In the genomic region with DNA sequence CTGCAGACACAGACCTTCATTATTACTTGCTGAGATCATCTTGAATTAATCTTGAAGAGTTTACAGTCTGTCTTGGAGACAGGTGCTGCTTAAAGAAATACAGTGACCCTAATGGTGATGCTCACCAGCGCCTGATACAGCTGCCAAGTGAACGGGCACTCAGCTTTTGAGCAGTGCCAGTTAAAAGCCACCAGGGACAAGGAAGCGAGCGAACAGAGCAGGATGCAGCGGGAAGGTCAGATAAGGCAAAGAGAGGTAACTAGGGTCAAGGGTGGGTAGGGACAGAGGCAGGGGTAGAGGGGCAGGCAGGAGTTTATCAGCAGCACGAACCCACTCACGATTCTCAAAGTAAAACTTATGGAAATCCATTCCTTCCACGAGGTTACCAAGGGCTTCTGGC, we compare ENCODE assay signal across 23 mouse cellular contexts. TPM values are rescaled to one million over a fixed set of nuclear protein-coding genes. Genes with fewer than 3 reads are reported as not detected.
A peak's percentile ranks its signal among the peaks of the same experiment; 100 is the strongest.
DNase-seq lines count a peak whose midpoint lies in the region; ATAC-seq and TF ChIP-seq lines count a peak whose summit lies in the region.
"Had no signal": no experiment of that assay in that cellular context is flagged by ENCODE, and none has a peak within 500 bp of the region (broad histone marks: within the 10 kb centered on the region; RNA-seq: fewer than 3 reads in every experiment).

No protein-coding gene starts in this region.

- H3K4me2 ChIP-seq in embryonic facial prominence, embryonic 12.5 days (replicated peaks) = no peak overlapping the region
- no peak overlapping the region for H3K4me2 ChIP-seq in heart, embryonic 12.5 days
- no peak overlapping the region for H3K4me2 ChIP-seq in stomach, postnatal 0 days (replicated peaks; ENCODE audit: low read depth)
- H3K4me2 ChIP-seq: embryonic facial prominence, embryonic 15.5 days; forebrain, embryonic 13.5 days; hindbrain, embryonic 12.5 days; hindbrain, embryonic 15.5 days; intestine, embryonic 15.5 days had no signal

- peaks cover 9% of the 10 kb centered on the region for H3K4me1 ChIP-seq in embryonic facial prominence, embryonic 12.5 days
- H3K4me1 ChIP-seq in embryonic facial prominence, embryonic 10.5 days = peaks cover 38% of the 10 kb centered on the region
- peaks cover 40% of the 10 kb centered on the region for H3K4me1 ChIP-seq in heart, embryonic 12.5 days (replicated peaks)
- peaks cover 3% of the 10 kb centered on the region; the same call in 1 of the 2 replicates for H3K4me1 ChIP-seq in stomach, postnatal 0 days (replicated peaks; ENCODE audit: control insufficient read depth, insufficient read depth)
- H3K4me1 ChIP-seq in forebrain, embryonic 10.5 days = peaks cover 33% of the 10 kb centered on the region

- no peaks in the 10 kb centered on the region for H3K9me3 ChIP-seq in embryonic facial prominence, embryonic 12.5 days
- no peaks in the 10 kb centered on the region for H3K9me3 ChIP-seq in embryonic facial prominence, embryonic 10.5 days
- H3K9me3 ChIP-seq in heart, embryonic 12.5 days (replicated peaks) = no peaks in the 10 kb centered on the region
- H3K9me3 ChIP-seq in stomach, postnatal 0 days (ENCODE audit: control insufficient read depth, low read length) = no peaks in the 10 kb centered on the region
- no peaks in the 10 kb centered on the region for H3K9me3 ChIP-seq in forebrain, embryonic 10.5 days
- H3K9me3 ChIP-seq: embryonic facial prominence, embryonic 15.5 days; forebrain, embryonic 13.5 days; hindbrain, embryonic 12.5 days; hindbrain, embryonic 15.5 days; intestine, embryonic 15.5 days had no signal

- peak overlapping the region; percentile 61; the same call in 1 of the 2 replicates for H3K27ac ChIP-seq in embryonic facial prominence, embryonic 12.5 days
- H3K27ac ChIP-seq in embryonic facial prominence, embryonic 10.5 days (replicated peaks) = no peak overlapping the region
- H3K27ac ChIP-seq in heart, embryonic 12.5 days (ENCODE audit: poor library complexity, severe bottlenecking) = no peak overlapping the region
- H3K27ac ChIP-seq in stomach, postnatal 0 days (replicated peaks) = peak overlapping the region; percentile 20; the same call in 1 of the 2 replicates
- H3K27ac ChIP-seq in forebrain, embryonic 10.5 days = no peak overlapping the region
- H3K27ac ChIP-seq: forebrain, embryonic 13.5 days; hindbrain, embryonic 12.5 days; hindbrain, embryonic 15.5 days; intestine, embryonic 15.5 days had no signal

- H3K27me3 ChIP-seq in embryonic facial prominence, embryonic 12.5 days = no peaks in the 10 kb centered on the region
- H3K27me3 ChIP-seq in embryonic facial prominence, embryonic 10.5 days (replicated peaks; ENCODE audit: low read depth, poor library complexity, severe bottlenecking) = no peaks in the 10 kb centered on the region
- no peaks in the 10 kb centered on the region for H3K27me3 ChIP-seq in heart, embryonic 12.5 days (replicated peaks)
- no peaks in the 10 kb centered on the region for H3K27me3 ChIP-seq in stomach, postnatal 0 days (ENCODE audit: control insufficient read depth, insufficient read depth, low read length)
- no peaks in the 10 kb centered on the region for H3K27me3 ChIP-seq in forebrain, embryonic 10.5 days (ENCODE audit: poor library complexity, severe bottlenecking)
- H3K27me3 ChIP-seq: embryonic facial prominence, embryonic 15.5 days; forebrain, embryonic 13.5 days; hindbrain, embryonic 12.5 days; hindbrain, embryonic 15.5 days; intestine, embryonic 15.5 days had no signal

- no peak for TF ChIP-seq EP300 in stomach, postnatal 0 days (optimal IDR thresholded peaks at IDR 0.05)

- WGBS in embryonic facial prominence, embryonic 12.5 days = 87% methylated on average over 8 of the region's 8 CpGs
- WGBS in embryonic facial prominence, embryonic 10.5 days = 90% methylated on average over 8 of the region's 8 CpGs
- WGBS in heart, embryonic 12.5 days = 59% methylated on average over 8 of the region's 8 CpGs
- 79% methylated on average over 8 of the region's 8 CpGs for WGBS in stomach, postnatal 0 days
- 91% methylated on average over 8 of the region's 8 CpGs for WGBS in forebrain, embryonic 10.5 days

- no peak for ATAC-seq in embryonic facial prominence, embryonic 12.5 days (ENCODE audit: insufficient number of reproducible peaks, insufficient read depth, low FRiP score, low TSS enrichment)
- no peak for ATAC-seq in heart, embryonic 12.5 days (ENCODE audit: insufficient number of reproducible peaks, low FRiP score)
- ATAC-seq in stomach, postnatal 0 days (ENCODE audit: low FRiP score, low TSS enrichment) = no peak
- ATAC-seq: forebrain, embryonic 13.5 days; forebrain, embryonic 16.5 days; intestine, embryonic 15.5 days had no signal

- no peak overlapping the region for H3K4me3 ChIP-seq in embryonic facial prominence, embryonic 12.5 days
- H3K4me3 ChIP-seq in embryonic facial prominence, embryonic 10.5 days = no peak overlapping the region
- H3K4me3 ChIP-seq in heart, embryonic 12.5 days = no peak overlapping the region
- no peak overlapping the region for H3K4me3 ChIP-seq in stomach, postnatal 0 days (ENCODE audit: low read depth, low read length)
- H3K4me3 ChIP-seq in forebrain, embryonic 10.5 days = no peak overlapping the region
- H3K4me3 ChIP-seq: embryonic facial prominence, embryonic 15.5 days; erythroblast, embryonic 14.5 days; forebrain, embryonic 13.5 days; hindbrain, embryonic 12.5 days; hindbrain, embryonic 15.5 days; intestine, embryonic 15.5 days had no signal

- H3K9ac ChIP-seq in embryonic facial prominence, embryonic 12.5 days = no peak overlapping the region
- H3K9ac ChIP-seq in heart, embryonic 12.5 days = 0 out of 2 replicates have a peak overlapping the region, but pooled peaks have one; percentile 28
- no peak overlapping the region for H3K9ac ChIP-seq in stomach, postnatal 0 days (ENCODE audit: low read length)
- H3K9ac ChIP-seq: embryonic facial prominence, embryonic 15.5 days; forebrain, embryonic 13.5 days; hindbrain, embryonic 12.5 days; hindbrain, embryonic 15.5 days; intestine, embryonic 15.5 days had no signal

- DNase-seq in embryonic facial prominence, embryonic 10.5 days (ENCODE audit: low spot score) = no peak
- DNase-seq in heart, postnatal 4 days = no peak
- no peak for DNase-seq in stomach, postnatal 0 days (ENCODE audit: low spot score)
- no peak for DNase-seq in forebrain, embryonic 10.5 days (ENCODE audit: extremely low spot score, low spot score)
- DNase-seq: adrenal gland, adult 2 months; adrenal gland, postnatal 14 days; cerebellum, adult 11 months; cerebellum, adult 2 months; cerebellum, adult 9-11 months; cerebellum, postnatal 25 days; gastrocnemius, postnatal 10 days; heart, adult 18-20 months; kidney, adult 11 months; kidney, adult 8-10 months had no signal

- peaks cover 56% of the 10 kb centered on the region for H3K36me3 ChIP-seq in embryonic facial prominence, embryonic 12.5 days
- peaks cover 77% of the 10 kb centered on the region for H3K36me3 ChIP-seq in embryonic facial prominence, embryonic 10.5 days (replicated peaks)
- peaks cover 74% of the 10 kb centered on the region for H3K36me3 ChIP-seq in heart, embryonic 12.5 days
- peaks cover 6% of the 10 kb centered on the region; the same call in 1 of the 2 replicates for H3K36me3 ChIP-seq in stomach, postnatal 0 days (ENCODE audit: control insufficient read depth, insufficient read depth, low read length)
- peaks cover 78% of the 10 kb centered on the region for H3K36me3 ChIP-seq in forebrain, embryonic 10.5 days (replicated peaks)

- no peak for TF ChIP-seq CTCF in stomach, postnatal 0 days (IDR thresholded peaks at IDR 0.05; ENCODE audit: low read depth)

RNA-seq across cellular contexts. Expression of a gene that starts 4.1 kb away (rescaled TPM):
- polyA plus RNA-seq in embryonic facial prominence, embryonic 12.5 days (2016; fragmentation: Nextera tagmentation; extraction: Ambion mirVana) = 34.7 and 35.1 TPM in 2 replicates
- 24.4 and 25.6 TPM in 2 replicates for polyA plus RNA-seq in embryonic facial prominence, embryonic 10.5 days (2016; fragmentation: Nextera tagmentation; extraction: Ambion mirVana)
- polyA plus RNA-seq in heart, embryonic 12.5 days (2016; fragmentation: Nextera tagmentation; extraction: Ambion mirVana) = 17.9 and 18.8 TPM in 2 replicates
- 10 to 100 TPM; 18.2 to 18.3 TPM for total RNA-seq in heart, postnatal 4 days (2021)
- 9.6 and 12.0 TPM in 2 replicates for polyA plus RNA-seq in stomach, postnatal 0 days (2015; fragmentation: Nextera tagmentation; extraction: Ambion mirVana)
- 23.5 and 24.3 TPM in 2 replicates for polyA plus RNA-seq in forebrain, embryonic 10.5 days (2016; fragmentation: Nextera tagmentation; extraction: Ambion mirVana)

RNA-seq across cellular contexts. Expression of a gene that starts 31.2 kb away (rescaled TPM):
- 45.8 and 49.1 TPM in 2 replicates for polyA plus RNA-seq in embryonic facial prominence, embryonic 12.5 days (2016; fragmentation: Nextera tagmentation; extraction: Ambion mirVana)
- polyA plus RNA-seq in embryonic facial prominence, embryonic 10.5 days (2016; fragmentation: Nextera tagmentation; extraction: Ambion mirVana) = 34.2 and 36.3 TPM in 2 replicates
- polyA plus RNA-seq in heart, embryonic 12.5 days (2016; fragmentation: Nextera tagmentation; extraction: Ambion mirVana) = 32.4 and 34.0 TPM in 2 replicates
- 10 to 100 TPM; 81.7 to 83.6 TPM for total RNA-seq in heart, postnatal 4 days (2021)
- 13.6 and 13.7 TPM in 2 replicates for polyA plus RNA-seq in stomach, postnatal 0 days (2015; fragmentation: Nextera tagmentation; extraction: Ambion mirVana)
- 28.9 and 29.0 TPM in 2 replicates for polyA plus RNA-seq in forebrain, embryonic 10.5 days (2016; fragmentation: Nextera tagmentation; extraction: Ambion mirVana)

RNA-seq across cellular contexts. Expression of a gene that starts 35.7 kb away (rescaled TPM):
- polyA plus RNA-seq in embryonic facial prominence, embryonic 12.5 days (2016; fragmentation: Nextera tagmentation; extraction: Ambion mirVana) = 233 and 238 TPM in 2 replicates
- 253 and 263 TPM in 2 replicates for polyA plus RNA-seq in embryonic facial prominence, embryonic 10.5 days (2016; fragmentation: Nextera tagmentation; extraction: Ambion mirVana)
- polyA plus RNA-seq in heart, embryonic 12.5 days (2016; fragmentation: Nextera tagmentation; extraction: Ambion mirVana) = 232 and 236 TPM in 2 replicates
- 100 to 1,000 TPM in 1 of 2 experiments, 10 to 100 TPM in 1; 87.0 to 104 TPM for total RNA-seq in heart, postnatal 4 days (2021)
- 145 and 159 TPM in 2 replicates for polyA plus RNA-seq in stomach, postnatal 0 days (2015; fragmentation: Nextera tagmentation; extraction: Ambion mirVana)
- 252 and 261 TPM in 2 replicates for polyA plus RNA-seq in forebrain, embryonic 10.5 days (2016; fragmentation: Nextera tagmentation; extraction: Ambion mirVana)

RNA-seq across cellular contexts. Expression of a gene that starts 43.7 kb away (rescaled TPM):
- polyA plus RNA-seq in embryonic facial prominence, embryonic 12.5 days (2016; fragmentation: Nextera tagmentation; extraction: Ambion mirVana) = 27.4 and 29.3 TPM in 2 replicates
- 20.2 and 20.9 TPM in 2 replicates for polyA plus RNA-seq in embryonic facial prominence, embryonic 10.5 days (2016; fragmentation: Nextera tagmentation; extraction: Ambion mirVana)
- 20.4 and 21.2 TPM in 2 replicates for polyA plus RNA-seq in heart, embryonic 12.5 days (2016; fragmentation: Nextera tagmentation; extraction: Ambion mirVana)
- 10 to 100 TPM; 11.4 to 11.8 TPM for total RNA-seq in heart, postnatal 4 days (2021)
- 13.0 and 13.7 TPM in 2 replicates for polyA plus RNA-seq in stomach, postnatal 0 days (2015; fragmentation: Nextera tagmentation; extraction: Ambion mirVana)
- 15.7 and 16.0 TPM in 2 replicates for polyA plus RNA-seq in forebrain, embryonic 10.5 days (2016; fragmentation: Nextera tagmentation; extraction: Ambion mirVana)

RNA-seq across cellular contexts. Expression of a gene that starts 55.4 kb away (rescaled TPM):
- 68.7 and 76.5 TPM in 2 replicates for polyA plus RNA-seq in embryonic facial prominence, embryonic 12.5 days (2016; fragmentation: Nextera tagmentation; extraction: Ambion mirVana)
- 43.9 and 50.6 TPM in 2 replicates for polyA plus RNA-seq in embryonic facial prominence, embryonic 10.5 days (2016; fragmentation: Nextera tagmentation; extraction: Ambion mirVana)
- polyA plus RNA-seq in heart, embryonic 12.5 days (2016; fragmentation: Nextera tagmentation; extraction: Ambion mirVana) = 65.4 and 69.5 TPM in 2 replicates
- 10 to 100 TPM; 58.3 to 65.2 TPM for total RNA-seq in heart, postnatal 4 days (2021)
- polyA plus RNA-seq in stomach, postnatal 0 days (2015; fragmentation: Nextera tagmentation; extraction: Ambion mirVana) = 35.0 and 38.6 TPM in 2 replicates
- 33.0 and 37.8 TPM in 2 replicates for polyA plus RNA-seq in forebrain, embryonic 10.5 days (2016; fragmentation: Nextera tagmentation; extraction: Ambion mirVana)

Comparison
In these comparisons a context has a peak if more than half of its experiments do, and no peak if none do; other contexts are left out.
1. H3K27ac ChIP-seq: peak in embryonic facial prominence, embryonic 12.5 days (single experiment) and stomach, postnatal 0 days (single experiment); none in embryonic facial prominence, embryonic 10.5 days (single experiment), heart, embryonic 12.5 days (single experiment) and forebrain, embryonic 10.5 days (single experiment).